Mouse (Mus musculus): Measurements from ENCODE around the gene Hpse2. TPM values are rescaled to one million over a fixed set of nuclear protein-coding genes. Genes with fewer than 3 reads are reported as not detected.

Hpse2 gene
- polyA plus RNA-seq (2015; fragmentation: Nextera tagmentation; extraction: Ambion mirVana) = 0.06 TPM in 1 of 2 replicates, not detected in the other

DNA sequence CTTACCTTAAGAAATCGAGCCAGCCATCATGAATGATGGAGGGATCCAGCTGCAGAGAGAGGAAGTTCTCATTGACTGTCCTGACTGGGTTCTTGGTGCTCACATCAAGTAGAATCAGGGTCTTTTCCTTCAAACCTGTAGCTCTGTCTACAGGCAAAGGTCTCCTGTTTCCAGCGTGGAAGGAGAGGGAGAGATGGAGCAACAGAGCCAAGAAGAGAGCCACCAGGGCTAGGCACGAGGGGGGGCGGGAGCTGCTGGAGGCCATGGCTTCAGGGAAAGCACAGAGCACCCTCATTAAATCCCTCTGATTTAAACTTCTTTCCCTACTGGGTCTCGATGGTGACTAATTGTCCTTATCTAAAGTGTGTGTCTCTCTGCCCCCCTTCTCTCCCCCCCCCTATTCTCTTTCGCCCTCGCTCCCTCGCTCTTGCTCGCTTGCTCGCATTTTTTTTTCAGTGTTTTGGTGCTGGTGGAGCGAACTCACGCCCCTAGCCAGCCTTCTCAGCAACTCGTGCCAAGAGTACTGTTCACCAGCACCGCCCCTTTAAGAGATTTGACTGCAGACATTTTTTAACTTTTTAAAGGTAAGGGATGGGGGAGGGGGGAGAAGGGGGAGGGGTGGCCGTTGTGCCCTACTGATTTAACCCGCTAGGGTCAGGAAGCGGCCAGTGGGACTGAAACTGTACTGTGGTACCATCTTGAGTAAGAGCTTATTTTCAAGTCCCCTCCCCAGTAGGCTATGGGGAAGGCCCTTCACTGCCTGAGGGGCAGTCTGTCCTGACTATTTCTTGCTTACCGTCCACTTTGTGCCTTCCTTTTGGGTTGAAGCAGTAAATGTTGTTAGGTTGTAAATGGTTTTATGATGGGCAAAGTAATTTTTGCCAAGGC lies at the start of gene Hpse2:
Gene Hpse2 (minus strand): TSS at position 339 of the 888 bp plus-strand sequence.

GRCm38 (mm10) chr19:42779531-42780155 lies 608.5 kb downstream of the Hpse2 start, which contains the start of gene Hps1:
Hps1 (minus strand) TSS chr19:42779978.

GRCm38 (mm10) chr19:42752363-42752931 lies 635.7 kb downstream of the Hpse2 start, which contains the start of gene Pyroxd2:
Pyroxd2 (minus strand) TSS chr19:42752775.

Other genes with a start within 250 kb of the Hpse2 start
- gene Cnnm1, start 52.1 kb upstream of the Hpse2 start, polyA plus RNA-seq (2015; fragmentation: Nextera tagmentation; extraction: Ambion mirVana) = 0.15 and 0.22 TPM in 2 replicates
- 17.0 and 17.7 TPM in 2 replicates for gene Got1, start 136.2 kb upstream of the Hpse2 start, polyA plus RNA-seq (2015; fragmentation: Nextera tagmentation; extraction: Ambion mirVana)
- 18.4 and 26.4 TPM in 2 replicates for gene Nkx2-3, start 224.0 kb upstream of the Hpse2 start, polyA plus RNA-seq (2015; fragmentation: Nextera tagmentation; extraction: Ambion mirVana)

All from spleen, postnatal 0 days (tissue).